Mouse (Mus musculus): Measurements from ENCODE around the gene Ubr1.

DNA sequence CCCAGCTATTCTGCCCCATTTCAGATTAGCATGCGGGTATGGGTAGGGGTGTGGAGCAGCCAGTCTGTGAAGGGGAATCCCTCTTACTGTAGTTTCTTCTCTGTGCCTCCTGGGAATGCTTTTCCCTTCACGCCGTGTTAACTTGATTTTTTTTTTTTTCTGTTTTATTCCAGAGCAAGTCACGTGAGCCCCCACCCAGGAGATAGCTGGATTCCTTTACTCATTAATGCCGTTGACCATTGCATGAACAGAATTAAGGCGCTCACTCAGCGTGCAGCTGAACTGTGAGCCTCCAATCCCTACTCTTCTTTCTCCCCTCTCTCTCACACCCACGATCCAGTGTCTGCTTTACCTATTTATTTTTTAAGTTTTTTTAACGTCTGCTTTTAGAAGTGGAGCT lies 45.7 kb upstream of the Ubr1 start:
- TF ChIP-seq CTCF (IDR thresholded peaks at IDR 0.05; ENCODE audit: low read depth, low read length) (no peak), POLR2A (IDR thresholded peaks at IDR 0.05; ENCODE audit: borderline replicate concordance, low read depth, low read length) (no peak)

All from bone marrow macrophage, adult 2 months (primary cell).